Mouse (Mus musculus) frontal cortex, adult 2 months (tissue): ENCODE results near the gene Ephb2. TPM values are rescaled to one million over a fixed set of nuclear protein-coding genes. Genes with fewer than 3 reads are reported as not detected.

Experiments
- DNase-seq, 2 experiments: peaks; one replicate each; pipeline ENCODE4 v3.0.0; 2022; ENCODE audit warnings: low spot score in 1 of 2; ENCODE audit errors: extremely low spot score in 1 of 2
- polyA plus RNA-seq: library from polyadenylated mRNA; depleted of rRNA; stranded (reverse); fragments of >200 nt; gene quantifications from 2 replicates; pipeline ENCODE4 v1.2.3, GENCODE M21; 2012

The Ephb2 gene
- polyA plus RNA-seq, 1 experiment: 7.3 TPM

- DNase-seq: no peak
Measured at GRCm38 (mm10) chr4:136667757-136668156, 168.0 kb downstream of the Ephb2 start.

- DNase-seq: no peak
Measured at GRCm38 (mm10) chr4:136666002-136666401, 169.8 kb downstream of the Ephb2 start.

- DNase-seq: peak; percentile 37 to 66
Measured at GRCm38 (mm10) chr4:136665068-136665467, 170.7 kb downstream of the Ephb2 start.

GRCm38 (mm10) chr4:136657914-136658313 lies 177.9 kb downstream of the Ephb2 start:
- DNase-seq: no peak

- no peak for DNase-seq
Measured at GRCm38 (mm10) chr4:136653692-136654234, 182.0 kb downstream of the Ephb2 start.

- DNase-seq: no peak
Measured at GRCm38 (mm10) chr4:136653019-136653418, 182.8 kb downstream of the Ephb2 start.

- no peak for DNase-seq
Measured at GRCm38 (mm10) chr4:136652528-136652910, 183.3 kb downstream of the Ephb2 start.

GRCm38 (mm10) chr4:136651882-136652527 lies 183.8 kb downstream of the Ephb2 start:
- peak in 1 of 2 experiments; percentile 38 for DNase-seq

- DNase-seq: peak in 1 of 2 experiments; percentile 44
Measured at GRCm38 (mm10) chr4:136651357-136651811, 184.4 kb downstream of the Ephb2 start.

- DNase-seq: no peak
Measured at GRCm38 (mm10) chr4:136650261-136650660, 185.5 kb downstream of the Ephb2 start.

- peak in 1 of 2 experiments; percentile 24 for DNase-seq
Measured at GRCm38 (mm10) chr4:136649480-136650196, 186.2 kb downstream of the Ephb2 start.

- DNase-seq: peak; percentile 57 to 96
Measured at GRCm38 (mm10) chr4:136648922-136649479, 186.8 kb downstream of the Ephb2 start.

- no peak for DNase-seq
Measured at GRCm38 (mm10) chr4:136638890-136639289, 196.9 kb downstream of the Ephb2 start.

- DNase-seq: no peak
Measured at GRCm38 (mm10) chr4:136638230-136638750, 197.5 kb downstream of the Ephb2 start.

- DNase-seq: peak; percentile 53 to 77
Measured at GRCm38 (mm10) chr4:136637563-136638229, 198.1 kb downstream of the Ephb2 start.

GRCm38 (mm10) chr4:136636983-136637562 lies 198.7 kb downstream of the Ephb2 start:
- no peak for DNase-seq

GRCm38 (mm10) chr4:136636511-136636910 lies 199.3 kb downstream of the Ephb2 start:
- no peak for DNase-seq

- DNase-seq: no peak
Measured at GRCm38 (mm10) chr4:136635995-136636394, 199.8 kb downstream of the Ephb2 start.

GRCm38 (mm10) chr4:136631237-136631994 lies 204.4 kb downstream of the Ephb2 start:
- peak in 1 of 2 experiments; percentile 51 for DNase-seq
